Mouse (Mus musculus) cortical plate, adult 2 months (tissue): ENCODE results near the gene Map3k5. TPM values are rescaled to one million over a fixed set of nuclear protein-coding genes. Genes with fewer than 3 reads are reported as not detected.

Experiments
- H3K27ac ChIP-seq: fragments of 200-500 bp; 2 replicates; pipeline ENCODE4 v1.5.1; 2012; ENCODE audit warnings: low read length, control low read depth, inconsistent platforms; ENCODE audit not compliant: insufficient read depth
- H3K4me1 ChIP-seq: fragments of 200-500 bp; 2 replicates; pipeline ENCODE4 v1.6.1; 2011; ENCODE audit warnings: low read length; ENCODE audit not compliant: control insufficient read depth, insufficient read depth
- H3K4me3 ChIP-seq: fragments of 200-500 bp; 2 replicates; pipeline ENCODE4 v1.5.1; 2011; ENCODE audit warnings: mild to moderate bottlenecking, low read length, control low read depth; ENCODE audit not compliant: insufficient read depth
- CTCF ChIP-seq: fragments of 200-500 bp; IDR thresholded peaks from 2 replicates; pipeline ENCODE4 v1.5.1; 2011; ENCODE audit warnings: mild to moderate bottlenecking, control low read depth, low read length; ENCODE audit not compliant: insufficient read depth; ENCODE audit errors: extremely low read depth
- POLR2A ChIP-seq: fragments of 200-500 bp; IDR thresholded peaks from 2 replicates; pipeline ENCODE4 v1.6.1; 2011; ENCODE audit warnings: mild to moderate bottlenecking, low read length, control low read depth; ENCODE audit not compliant: insufficient read depth; ENCODE audit errors: extremely low read depth
- polyA plus RNA-seq: library from polyadenylated mRNA; depleted of rRNA; stranded (reverse); fragments of >200 nt; gene quantifications from 2 replicates; pipeline ENCODE4 v1.2.3, GENCODE M21; 2012

Map3k5 gene
- polyA plus RNA-seq, 1 experiment = 17.2 TPM

GRCm38 (mm10) chr10:20160914-20161313 is 226.6 kb downstream of the Map3k5 start:
- peaks cover 4% of the 10 kb centered on the region; the same call in 1 of the 2 replicates for H3K4me1 ChIP-seq
- no peak for TF ChIP-seq CTCF
- TF ChIP-seq POLR2A = no peak
- H3K27ac ChIP-seq = no peak overlapping the region
- H3K4me3 ChIP-seq = no peak overlapping the region

DNA sequence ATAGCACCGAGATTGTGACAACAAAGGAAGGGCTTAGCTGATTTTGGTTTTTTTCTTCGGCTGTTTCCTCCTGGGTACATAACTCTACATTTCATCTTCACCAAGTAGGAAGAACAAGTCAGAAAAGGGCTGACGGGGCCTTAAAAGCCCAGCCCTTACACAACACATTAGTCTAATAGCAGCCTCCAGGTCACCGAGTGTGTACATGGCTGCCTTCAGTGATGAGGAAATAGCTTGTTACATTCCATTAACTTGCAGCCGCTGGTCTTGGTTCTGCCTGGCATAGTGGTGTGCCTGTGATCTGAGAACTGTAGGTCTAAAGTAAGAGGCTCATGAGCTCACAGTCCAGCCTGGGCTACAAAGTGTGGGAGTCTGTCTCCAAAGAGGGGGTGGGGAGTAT is 230.5 kb downstream of the Map3k5 start:
- H3K27ac ChIP-seq = no peak overlapping the region
- TF ChIP-seq POLR2A (no peak), CTCF (no peak)
- no peak overlapping the region for H3K4me3 ChIP-seq
- 0 out of 2 replicates have a peak, but pooled peaks cover 2% of the 10 kb centered on the region for H3K4me1 ChIP-seq

DNA sequence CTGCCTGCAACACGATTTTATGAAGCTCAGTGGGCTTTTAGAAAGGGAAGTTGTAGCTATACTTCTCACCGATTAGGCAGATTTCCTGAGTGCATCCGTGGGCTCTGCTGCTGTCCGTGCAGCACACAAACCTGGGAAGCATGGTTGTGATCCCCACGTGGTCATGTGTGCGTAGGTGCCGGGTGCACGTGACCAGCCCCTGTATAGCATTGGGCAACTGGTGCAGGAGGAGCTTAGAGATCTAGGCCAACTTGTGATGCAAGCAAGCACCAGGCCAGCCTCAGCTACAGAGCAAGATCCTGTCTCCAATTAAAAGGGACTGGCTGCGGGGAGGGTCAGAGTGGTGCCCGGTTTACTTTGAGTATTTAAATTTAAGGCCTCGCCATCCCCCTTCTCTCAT is 232.5 kb downstream of the Map3k5 start:
- TF ChIP-seq POLR2A = no peak
- TF ChIP-seq CTCF = no peak
- Histone ChIP-seq H3K4me3 (no peak overlapping the region), H3K4me1 (0 out of 2 replicates have a peak, but pooled peaks cover 2% of the 10 kb centered on the region), H3K27ac (no peak overlapping the region)

- no peak overlapping the region for H3K27ac ChIP-seq
- no peak overlapping the region for H3K4me3 ChIP-seq
- TF ChIP-seq CTCF = no peak
- TF ChIP-seq POLR2A = no peak
- 0 out of 2 replicates have a peak, but pooled peaks cover 2% of the 10 kb centered on the region for H3K4me1 ChIP-seq
Observed at GRCm38 (mm10) chr10:20167467-20167866, 233.2 kb downstream of the Map3k5 start.

DNA sequence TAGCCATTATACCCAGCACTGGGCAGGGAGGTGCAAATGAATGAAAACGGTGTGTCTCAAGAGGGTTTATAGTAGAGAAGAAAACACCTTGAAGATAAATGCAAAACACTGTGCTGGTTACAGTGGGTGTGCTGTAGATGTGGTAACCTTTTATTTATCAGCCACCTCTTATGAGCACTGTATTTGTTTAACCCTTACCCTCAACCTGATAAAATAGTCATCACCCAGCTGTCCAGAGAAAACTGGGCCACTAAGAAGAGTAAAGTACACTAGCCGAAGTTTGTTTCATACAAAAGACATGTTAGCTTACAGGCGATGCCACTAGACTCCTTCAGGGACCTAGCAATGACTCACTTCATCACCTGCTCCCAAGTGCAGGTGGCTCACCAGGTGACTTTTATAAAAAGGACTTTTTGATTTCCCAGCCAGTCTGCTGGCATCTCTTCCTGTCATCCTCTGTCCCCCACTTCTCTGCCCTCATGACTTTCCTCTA is 235.0 kb downstream of the Map3k5 start:
- no peak for TF ChIP-seq CTCF
- no peak for TF ChIP-seq POLR2A
- peaks cover 7% of the 10 kb centered on the region for H3K4me1 ChIP-seq
- H3K4me3 ChIP-seq = 0 out of 2 replicates have a peak overlapping the region, but pooled peaks have one; percentile 55
- no peak overlapping the region for H3K27ac ChIP-seq

DNA sequence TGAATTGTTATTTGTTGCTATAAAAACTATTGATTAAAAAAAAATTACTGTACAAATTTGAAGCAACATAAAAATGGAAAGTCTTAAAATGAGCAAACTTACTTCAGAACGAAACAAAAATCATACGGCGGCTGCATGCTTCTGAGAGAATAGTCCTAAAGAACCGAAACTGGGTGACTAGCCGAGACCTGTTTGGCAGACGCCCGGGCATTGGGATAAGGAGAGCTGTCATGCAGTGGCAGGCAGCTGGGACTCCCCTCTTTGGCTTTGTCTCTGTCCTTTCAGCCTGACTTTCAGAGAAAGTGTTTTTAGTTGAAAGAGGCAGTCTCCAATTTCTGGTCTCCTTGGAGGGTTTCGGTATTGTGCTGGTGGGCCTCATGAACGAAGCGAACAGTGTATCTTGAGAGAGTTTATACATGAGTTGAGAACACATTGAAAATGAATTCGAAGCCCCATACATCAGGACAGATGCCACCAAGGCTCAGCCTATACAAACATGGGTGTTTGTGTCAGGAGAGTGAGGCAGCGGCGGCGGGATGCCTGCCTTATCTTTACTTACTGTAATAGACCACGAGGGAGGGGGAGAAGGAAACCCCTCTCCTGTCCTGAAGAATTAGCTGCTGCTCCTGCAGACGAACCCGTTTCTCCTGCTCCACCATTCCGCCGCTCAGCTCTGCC is 235.8 kb downstream of the Map3k5 start:
- Histone ChIP-seq H3K4me3 (peak overlapping the region; percentile 55), H3K27ac (no peak overlapping the region), H3K4me1 (peaks cover 7% of the 10 kb centered on the region)
- TF ChIP-seq CTCF (no peak), POLR2A (no peak)

DNA sequence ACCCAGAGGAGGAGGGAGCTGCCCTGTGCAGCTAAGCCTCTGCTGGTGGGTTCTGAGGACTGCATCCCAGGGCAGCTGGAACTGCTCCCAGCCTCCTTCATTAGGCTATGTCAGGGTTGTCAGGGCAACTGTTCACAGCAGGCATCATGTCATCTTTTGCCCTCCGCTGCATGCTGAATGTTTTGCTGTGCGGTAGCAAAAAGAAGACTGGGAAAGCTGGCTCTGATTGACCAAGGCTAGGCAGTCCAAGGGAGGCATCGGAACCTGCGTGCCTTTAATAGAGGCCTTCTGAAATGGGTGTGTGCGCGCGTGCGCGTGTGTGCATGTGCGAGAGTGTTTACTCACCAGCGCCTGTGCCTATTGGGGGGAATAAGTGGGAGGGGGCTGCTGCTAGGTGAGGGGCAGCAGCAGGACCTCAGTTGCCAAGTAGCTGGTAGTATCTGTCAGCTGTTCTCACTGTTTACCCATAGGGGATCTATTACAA is 236.4 kb downstream of the Map3k5 start:
- peak; percentile 77 for TF ChIP-seq CTCF
- no peak for TF ChIP-seq POLR2A
- peak overlapping the region; percentile 25 for H3K27ac ChIP-seq

DNA sequence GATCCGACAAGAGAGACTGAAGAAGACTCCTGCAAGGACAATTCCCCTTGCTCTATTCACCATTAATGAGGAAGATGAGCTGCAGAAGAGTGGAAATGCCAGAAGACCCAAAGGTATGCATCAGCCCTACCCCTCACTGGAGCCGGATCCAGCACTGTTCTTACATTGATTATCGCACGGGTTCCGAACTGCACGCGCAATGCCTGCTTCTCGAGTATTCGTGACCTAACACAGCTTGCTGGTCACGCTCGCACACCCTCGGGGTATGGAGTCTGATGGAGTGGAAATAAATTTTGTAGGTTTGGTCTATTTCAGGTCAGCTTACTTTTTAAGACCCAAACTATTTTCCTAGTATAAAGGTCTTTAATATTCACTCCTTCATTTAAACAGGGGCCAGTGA is 236.9 kb downstream of the Map3k5 start:
- TF ChIP-seq CTCF (no peak), POLR2A (no peak)
- peaks cover 7% of the 10 kb centered on the region for H3K4me1 ChIP-seq
- peak overlapping the region; percentile 85; the same call in 1 of the 2 replicates for H3K27ac ChIP-seq
- peak overlapping the region; percentile 55 for H3K4me3 ChIP-seq

More for the DNA sequence above, 236.4 kb downstream of the Map3k5 start:
- Histone ChIP-seq H3K4me3 (peak overlapping the region; percentile 55), H3K4me1 (peaks cover 7% of the 10 kb centered on the region)

DNA sequence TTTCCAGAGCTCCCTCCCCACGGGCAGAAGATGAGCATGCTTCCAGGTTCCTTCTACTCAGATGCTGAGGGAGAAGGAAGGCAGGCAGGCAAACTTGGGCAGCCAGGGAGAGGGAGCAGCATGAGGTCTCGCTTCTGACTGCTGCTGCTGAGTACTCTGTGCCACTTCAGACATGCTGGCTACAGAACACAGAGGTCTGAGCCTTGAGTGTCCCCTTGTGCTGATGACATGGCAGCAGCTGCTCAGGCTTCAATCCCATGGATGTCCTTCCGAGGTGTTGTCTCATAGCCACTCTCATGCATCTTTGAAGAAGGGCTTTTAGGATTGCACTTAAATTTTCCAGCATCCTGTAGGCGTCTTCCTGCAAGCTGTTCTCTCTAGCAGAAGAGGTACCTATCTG is 237.5 kb downstream of the Map3k5 start:
- Histone ChIP-seq H3K27ac (peak overlapping the region; percentile 12), H3K4me1 (peaks cover 7% of the 10 kb centered on the region), H3K4me3 (peak overlapping the region; percentile 55)
- no peak for TF ChIP-seq CTCF
- peak; percentile 53; the same call in 1 of the 2 replicates for TF ChIP-seq POLR2A

- Histone ChIP-seq H3K27ac (peak overlapping the region; percentile 53; the same call in 1 of the 2 replicates), H3K4me1 (peaks cover 9% of the 10 kb centered on the region), H3K4me3 (peak overlapping the region; percentile 20; the same call in 1 of the 2 replicates)
- TF ChIP-seq POLR2A = no peak
- TF ChIP-seq CTCF = no peak
Observed at GRCm38 (mm10) chr10:20173733-20174132, 239.5 kb downstream of the Map3k5 start.
